Mouse (Mus musculus) liver, postnatal 0 days (tissue): ENCODE measurements around the gene Gmnn. TPM values are rescaled to one million over a fixed set of nuclear protein-coding genes. Genes with fewer than 3 reads are reported as not detected.
"Not testable (repeated sequence)": the region's sequence is repeated elsewhere in the genome, so short reads cannot be mapped to it uniquely, and the experiment has no call there.

ENCODE experiments used
- ATAC-seq: fragments of 200-750 bp; cut with Nextera tagmentation; 2 replicates; pipeline ENCODE4 v1.8.0; 2017; ENCODE audit warnings: mild to moderate bottlenecking, moderate library complexity
- DNase-seq: peaks from one replicate; pipeline ENCODE4 v3.0.0-alpha.2; 2016
- H3K27ac ChIP-seq: fragments of 300-500 bp; sonication (generic); 2 replicates; pipeline ENCODE4 v1.5.1; 2014; ENCODE audit warnings: antibody characterized with exemption, moderate library complexity, mild to moderate bottlenecking, low read depth
- H3K27me3 ChIP-seq: fragments of 300-500 bp; sonication (generic); 2 replicates; pipeline ENCODE4 v1.6.1; 2014; ENCODE audit warnings: low read length, control low read depth, mixed read lengths; ENCODE audit not compliant: insufficient read depth
- H3K36me3 ChIP-seq: fragments of 300-500 bp; sonication (generic); replicated peaks from 2 replicates; pipeline ENCODE4 v1.6.1; 2014; ENCODE audit warnings: mild to moderate bottlenecking, control low read depth, low read length, moderate library complexity, mixed read lengths; ENCODE audit not compliant: insufficient read depth
- H3K4me1 ChIP-seq: fragments of 300-500 bp; sonication (generic); 2 replicates; pipeline ENCODE4 v1.6.1; 2014; ENCODE audit warnings: antibody characterized with exemption, mild to moderate bottlenecking, control low read depth; ENCODE audit not compliant: insufficient read depth
- H3K4me2 ChIP-seq: fragments of 300-500 bp; sonication (generic); 2 replicates; pipeline ENCODE4 v1.6.1; 2014; ENCODE audit warnings: low read depth, mild to moderate bottlenecking, low read length, moderate library complexity, mixed read lengths
- H3K4me3 ChIP-seq: fragments of 300-500 bp; sonication (generic); 2 replicates; pipeline ENCODE4 v1.5.1; 2014; ENCODE audit warnings: low read depth, low read length
- H3K9ac ChIP-seq: fragments of 300-500 bp; sonication (generic); replicated peaks from 2 replicates; pipeline ENCODE4 v1.6.1; 2014; ENCODE audit warnings: mild to moderate bottlenecking, moderate library complexity
- H3K9me3 ChIP-seq: fragments of 300-500 bp; sonication (generic); 2 replicates; pipeline ENCODE4 v1.6.1; 2016; ENCODE audit warnings: mild to moderate bottlenecking, control low read depth, low read length, mixed read lengths
- CTCF ChIP-seq: sonication (generic); IDR thresholded peaks from 2 replicates; pipeline ENCODE4 v1.5.1; 2016; ENCODE audit warnings: antibody characterized with exemption, low read depth
- EP300 ChIP-seq: IDR thresholded peaks from 2 replicates; pipeline ENCODE4 v1.6.1; 2016; ENCODE audit warnings: antibody characterized with exemption, low read depth, mild to moderate bottlenecking
- WGBS: fragments of 180-500 bp; shearing (Covaris S2); extraction: QIAGEN DNeasy Blood & Tissue Kit; methylation state at CpG from one replicate; pipeline ENCODE4 v1.1.7; 2014; ENCODE audit not compliant: insufficient replicate concordance; 5-methylcytosine and 5-hydroxymethylcytosine counted together
- polyA plus RNA-seq: library from polyadenylated mRNA; unstranded; fragments of >200 nt; fragmentation: Nextera tagmentation; extraction: Ambion mirVana; gene quantifications from 2 replicates; pipeline ENCODE4 v1.2.1, GENCODE M21; 2015

Gene Gmnn
- polyA plus RNA-seq, 1 experiment from 2014 or later: 69.1 TPM

DNA sequence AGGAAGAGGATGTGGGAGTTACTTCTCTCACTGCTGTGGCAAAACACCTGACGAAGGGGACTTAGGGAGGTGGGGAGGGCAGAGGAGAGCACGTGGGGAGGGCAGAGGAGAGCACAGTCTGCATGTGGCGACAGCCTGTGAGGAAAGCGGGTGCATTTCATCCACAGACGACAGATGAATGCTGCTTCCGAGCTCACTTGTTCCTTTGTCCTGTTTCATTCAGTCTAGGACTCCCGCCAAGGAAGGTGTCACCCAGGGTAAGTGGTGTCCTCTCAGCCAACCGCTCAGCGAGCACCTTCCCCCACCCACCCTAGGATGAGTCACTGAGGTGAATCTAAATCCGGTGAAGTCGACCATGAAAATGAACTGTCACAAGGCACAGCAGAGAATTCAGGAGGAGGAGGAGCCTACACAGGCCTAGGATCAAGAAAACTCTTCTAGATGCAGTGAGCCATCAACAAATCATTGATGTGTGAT lies 24.3 kb upstream of the Gmnn start:
- 0 out of 2 replicates have a peak overlapping the region, but pooled peaks have one; percentile 8 for H3K4me2 ChIP-seq
- H3K27ac ChIP-seq: no peak overlapping the region
- H3K9ac ChIP-seq: no peak overlapping the region
- ATAC-seq (no peak), DNase-seq (no peak)
- no peaks in the 10 kb centered on the region for H3K36me3 ChIP-seq
- H3K9me3 ChIP-seq: no peaks in the 10 kb centered on the region
- H3K27me3 ChIP-seq: no peaks in the 10 kb centered on the region
- H3K4me1 ChIP-seq: no peaks in the 10 kb centered on the region
- H3K4me3 ChIP-seq: no peak overlapping the region
- WGBS: 48% methylated on average over 11 of the region's 11 CpGs
- TF ChIP-seq CTCF (no peak), EP300 (no peak)

DNA sequence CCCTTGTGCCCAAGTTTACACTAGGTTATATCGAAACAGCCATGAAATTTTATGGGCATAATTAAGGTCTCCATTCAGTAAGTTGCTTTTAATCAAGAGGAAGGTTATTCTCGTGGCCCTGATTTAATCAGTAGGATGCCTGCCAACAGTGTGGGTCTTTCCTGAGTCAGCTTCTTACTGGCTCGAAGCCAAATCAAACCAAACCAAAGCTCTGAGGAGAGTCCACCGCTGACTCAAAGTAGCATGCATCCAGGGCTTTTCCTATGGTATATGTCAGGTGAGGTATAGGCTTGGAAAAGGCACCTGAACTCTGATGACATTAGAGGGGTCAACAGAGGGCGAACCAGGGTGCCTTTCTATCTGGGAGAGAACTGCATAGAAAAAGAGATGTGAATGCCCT lies 20.2 kb upstream of the Gmnn start:
- Histone ChIP-seq H3K36me3 (no peaks in the 10 kb centered on the region), H3K4me2 (no peak overlapping the region), H3K9ac (no peak overlapping the region), H3K4me1 (no peaks in the 10 kb centered on the region), H3K27ac (no peak overlapping the region), H3K4me3 (no peak overlapping the region), H3K9me3 (no peaks in the 10 kb centered on the region), H3K27me3 (no peaks in the 10 kb centered on the region)
- DNase-seq (no peak), ATAC-seq (no peak)
- TF ChIP-seq EP300 (no peak), CTCF (no peak)
- 62% methylated on average over 5 of the region's 5 CpGs for WGBS

GRCm38 (mm10) chr13:24778706-24779380 lies 17.1 kb upstream of the Gmnn start:
- no peak for DNase-seq

DNA sequence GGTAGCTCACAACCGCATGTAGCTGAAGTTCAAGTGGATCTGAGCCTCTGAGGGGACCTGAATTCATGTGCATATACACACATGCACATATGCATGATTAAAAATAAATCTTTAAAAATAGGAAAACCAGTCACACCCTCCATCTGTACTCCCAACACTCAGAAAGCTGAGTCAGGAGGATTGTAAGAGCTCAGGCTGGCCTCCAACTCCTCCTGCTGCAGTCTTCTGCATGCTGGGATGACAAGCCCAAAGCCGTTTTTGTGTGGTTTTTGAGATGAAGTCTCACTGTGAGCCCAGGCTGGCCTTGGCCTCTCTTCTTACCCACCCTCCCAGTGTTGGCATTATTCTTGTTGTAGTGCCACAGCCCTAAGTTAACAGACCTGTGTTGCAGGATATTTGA lies 16.3 kb upstream of the Gmnn start:
- Histone ChIP-seq H3K4me3 (no peak overlapping the region), H3K27me3 (no peaks in the 10 kb centered on the region), H3K9ac (no peak overlapping the region), H3K4me1 (no peaks in the 10 kb centered on the region), H3K4me2 (no peak overlapping the region), H3K36me3 (no peaks in the 10 kb centered on the region), H3K9me3 (no peaks in the 10 kb centered on the region), H3K27ac (no peak overlapping the region)
- 67% methylated on average over 2 of the region's 2 CpGs for WGBS
- ATAC-seq: no peak
- no peak for TF ChIP-seq CTCF
- TF ChIP-seq EP300: no peak
- no peak for DNase-seq

More at GRCm38 (mm10) chr13:24778706-24779380, 17.1 kb upstream of the Gmnn start:
- TF ChIP-seq EP300 (no peak), CTCF (no peak)
- ATAC-seq: no peak
- Histone ChIP-seq H3K4me1 (no peaks in the 10 kb centered on the region), H3K4me2 (no peak overlapping the region), H3K9me3 (no peaks in the 10 kb centered on the region), H3K9ac (no peak overlapping the region), H3K36me3 (no peaks in the 10 kb centered on the region), H3K27me3 (no peaks in the 10 kb centered on the region), H3K4me3 (no peak overlapping the region), H3K27ac (no peak overlapping the region)
- WGBS: 48% methylated on average over 8 of the region's 8 CpGs

DNA sequence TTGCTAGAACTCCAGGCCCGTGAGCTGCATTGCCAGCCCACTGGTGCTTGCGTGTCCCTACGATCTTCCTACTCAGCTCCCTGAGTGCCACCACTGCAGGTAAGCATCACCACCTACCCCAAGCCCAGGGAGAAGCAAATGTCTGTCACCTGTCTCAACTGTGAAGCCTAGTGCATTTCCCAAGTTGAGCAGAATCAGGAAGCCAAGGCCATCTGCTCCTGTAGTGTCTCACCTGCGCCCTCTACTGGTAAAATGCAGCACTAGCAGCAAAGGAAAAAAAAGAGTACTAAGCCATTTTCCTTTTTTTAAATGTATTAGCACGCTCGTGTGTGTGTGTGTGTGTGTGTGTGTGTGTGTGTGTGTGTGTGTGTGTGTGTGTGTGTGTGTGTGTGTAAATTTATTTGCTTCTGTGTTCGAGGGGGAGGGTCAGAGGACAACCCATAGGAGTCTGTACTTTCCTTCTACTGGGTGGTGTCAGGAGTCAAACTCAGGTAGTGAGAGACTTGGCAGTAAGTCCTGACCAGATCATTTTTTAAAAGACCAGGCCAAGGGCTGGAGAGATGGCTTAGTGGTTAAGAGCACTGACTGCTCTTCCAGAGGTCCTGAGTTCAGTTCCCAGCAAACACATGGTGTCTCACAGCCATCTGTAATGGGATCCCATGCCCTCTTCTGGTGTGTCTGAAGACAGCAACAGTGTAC lies 14.6 kb upstream of the Gmnn start:
- no peaks in the 10 kb centered on the region for H3K27me3 ChIP-seq
- ATAC-seq (peak; percentile 65), DNase-seq (peak; percentile 58)
- no peak overlapping the region for H3K4me2 ChIP-seq
- H3K4me1 ChIP-seq: no peaks in the 10 kb centered on the region
- H3K36me3 ChIP-seq: no peaks in the 10 kb centered on the region
- no peak overlapping the region for H3K4me3 ChIP-seq
- TF ChIP-seq EP300 (no peak), CTCF (peak; percentile 95)
- 39% methylated on average over 7 of the region's 7 CpGs for WGBS
- H3K27ac ChIP-seq: no peak overlapping the region
- H3K9me3 ChIP-seq: no peaks in the 10 kb centered on the region
- no peak overlapping the region for H3K9ac ChIP-seq

GRCm38 (mm10) chr13:24771482-24771881 lies 9.8 kb upstream of the Gmnn start:
- not testable (repeated sequence) for H3K4me2 ChIP-seq, H3K27me3 ChIP-seq, H3K4me3 ChIP-seq, ATAC-seq, H3K9ac ChIP-seq, H3K36me3 ChIP-seq, H3K9me3 ChIP-seq, H3K27ac ChIP-seq, DNase-seq, H3K4me1 ChIP-seq
- WGBS: 88% methylated on average over 10 of the region's 10 CpGs

DNA sequence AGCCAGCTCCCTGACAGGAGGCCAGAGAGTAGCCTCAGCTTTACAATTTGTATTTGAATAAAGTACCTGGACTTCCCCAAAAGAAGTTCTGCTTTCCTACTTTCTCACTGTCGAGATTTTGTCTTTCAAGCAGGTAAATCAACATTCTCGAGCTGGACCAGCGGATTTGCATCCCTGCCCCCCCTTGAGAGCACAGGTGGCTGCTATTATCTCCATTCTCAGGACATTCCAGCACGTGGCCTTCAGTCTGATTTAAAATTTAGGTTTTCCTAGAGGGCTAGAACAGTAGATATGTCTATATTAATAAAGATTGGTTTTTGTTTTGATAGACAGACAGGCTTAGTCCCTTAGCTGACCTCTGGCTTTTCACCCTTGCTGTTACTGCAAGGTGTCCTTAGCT lies 6.1 kb upstream of the Gmnn start:
- not testable (repeated sequence) for H3K27ac ChIP-seq, H3K4me2 ChIP-seq, H3K4me3 ChIP-seq, H3K36me3 ChIP-seq, H3K4me1 ChIP-seq, H3K9ac ChIP-seq, ATAC-seq, H3K27me3 ChIP-seq, H3K9me3 ChIP-seq, DNase-seq
- 73% methylated on average over 4 of the region's 4 CpGs for WGBS
